Mouse (Mus musculus) embryonic facial prominence, embryonic 13.5 days (tissue): ENCODE data around the gene Skp1a. TPM values are rescaled to one million over a fixed set of nuclear protein-coding genes. Genes with fewer than 3 reads are reported as not detected.

Experiments used
- ATAC-seq: fragments of 200-750 bp; cut with Nextera tagmentation; 2 replicates; pipeline ENCODE4 v1.8.0; 2017; ENCODE audit warnings: low read depth; ENCODE audit not compliant: insufficient number of reproducible peaks, insufficient read depth, low FRiP score, low TSS enrichment
- H3K27ac ChIP-seq: fragments of 300-500 bp; sonication (generic); 2 replicates; pipeline ENCODE4 v1.5.1; 2015; ENCODE audit warnings: moderate library complexity, mild to moderate bottlenecking, inconsistent platforms
- H3K27me3 ChIP-seq: fragments of 300-500 bp; sonication (generic); 2 replicates; pipeline ENCODE4 v1.6.1; 2015; ENCODE audit warnings: mild to moderate bottlenecking, inconsistent platforms
- H3K36me3 ChIP-seq: fragments of 300-500 bp; sonication (generic); 2 replicates; pipeline ENCODE4 v1.6.1; 2015; ENCODE audit warnings: mild to moderate bottlenecking, inconsistent platforms
- H3K4me1 ChIP-seq: fragments of 300-500 bp; sonication (generic); 2 replicates; pipeline ENCODE4 v1.6.1; 2015; ENCODE audit warnings: inconsistent platforms
- H3K4me2 ChIP-seq: fragments of 300-500 bp; sonication (generic); 2 replicates; pipeline ENCODE4 v1.6.1; 2015; ENCODE audit warnings: moderate library complexity, mild to moderate bottlenecking, inconsistent platforms
- H3K4me3 ChIP-seq: fragments of 300-500 bp; sonication (generic); 2 replicates; pipeline ENCODE4 v1.5.1; 2015; ENCODE audit warnings: mild to moderate bottlenecking, inconsistent platforms
- H3K9ac ChIP-seq: fragments of 300-500 bp; sonication (generic); 2 replicates; pipeline ENCODE4 v1.6.1; 2015; ENCODE audit warnings: mild to moderate bottlenecking, inconsistent platforms
- H3K9me3 ChIP-seq: fragments of 300-500 bp; sonication (generic); 2 replicates; pipeline ENCODE4 v1.6.1; 2016; ENCODE audit warnings: inconsistent platforms
- WGBS: fragments of 180-500 bp; shearing (Covaris S2); methylation state at CpG from one replicate; pipeline ENCODE4 v1.1.7; 2015; ENCODE audit warnings: mixed read lengths; 5-methylcytosine and 5-hydroxymethylcytosine counted together
- polyA plus RNA-seq: library from polyadenylated mRNA; unstranded; fragments of >200 nt; fragmentation: Nextera tagmentation; extraction: Ambion mirVana; gene quantifications from 2 replicates; pipeline ENCODE4 v1.2.1, GENCODE M21; 2015

The Skp1a gene
- polyA plus RNA-seq, 1 experiment from 2014 or later: 951 TPM

DNA sequence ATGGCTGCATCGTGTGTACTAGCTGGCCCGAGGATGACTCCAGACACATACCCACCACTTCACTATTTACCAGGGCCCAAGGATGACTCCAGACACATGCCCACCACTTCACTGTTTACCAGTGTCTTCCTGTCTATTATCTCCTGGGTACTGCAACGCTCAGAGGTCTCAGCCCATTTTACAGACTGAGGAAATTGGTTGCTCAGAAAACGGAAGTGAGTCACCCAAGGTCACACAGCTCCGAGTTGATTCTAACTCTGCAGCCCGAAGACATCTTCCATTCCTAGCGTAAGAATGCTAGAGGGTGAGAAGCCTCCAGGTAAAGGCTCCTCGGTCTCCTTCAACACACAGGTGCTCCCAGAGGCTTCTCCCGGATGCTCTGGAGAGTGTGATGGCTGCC is 62.3 kb downstream of the Skp1a start:
- Histone ChIP-seq H3K9me3 (no peaks in the 10 kb centered on the region), H3K9ac (no peak overlapping the region), H3K4me2 (no peak overlapping the region), H3K27me3 (no peaks in the 10 kb centered on the region), H3K36me3 (no peaks in the 10 kb centered on the region), H3K4me1 (no peaks in the 10 kb centered on the region), H3K4me3 (no peak overlapping the region), H3K27ac (no peak overlapping the region)
- no peak for ATAC-seq
- WGBS: 80% methylated on average over 9 of the region's 9 CpGs

Other genes starting within 250 kb of the Skp1a start
- 233 and 245 TPM in 2 replicates for gene Ube2b, start 231.2 kb upstream of the Skp1a start, polyA plus RNA-seq
- gene Cdkl3, start 227.8 kb upstream of the Skp1a start, polyA plus RNA-seq: 13.4 and 13.9 TPM in 2 replicates
- gene Ppp2ca, start 133.3 kb upstream of the Skp1a start, polyA plus RNA-seq: 83.5 and 90.8 TPM in 2 replicates
- gene Olfr1373, start 86.5 kb upstream of the Skp1a start, polyA plus RNA-seq: not detected in 2 replicates
- gene Olfr1371, start 18.0 kb upstream of the Skp1a start, polyA plus RNA-seq: not detected in 2 replicates
- gene Tcf7, start 51.0 kb downstream of the Skp1a start, polyA plus RNA-seq: 8.6 and 11.4 TPM in 2 replicates
- gene Vdac1, start 128.9 kb downstream of the Skp1a start, polyA plus RNA-seq: 251 and 271 TPM in 2 replicates
- 198 and 229 TPM in 2 replicates for gene 9530068E07Rik, start 164.4 kb downstream of the Skp1a start, polyA plus RNA-seq